Mouse (Mus musculus) MEL (cell line): ENCODE data around the gene Prx.

Source experiments
- BHLHE40 ChIP-seq: IDR thresholded peaks from 2 replicates; pipeline ENCODE4 v1.6.1; 2012; ENCODE audit warnings: low read depth, mild to moderate bottlenecking, inconsistent platforms, low read length, improper control_type of control experiment, borderline replicate concordance
- CTCF ChIP-seq, 3 experiments: IDR thresholded peaks in 2 of 3; conservative IDR thresholded peaks in 1 of 3; 2 replicates each; pipeline ENCODE4 v1.5.1; 2011 to 2012; ENCODE audit warnings: low read length in 3 of 3, low read depth in 2 of 3, mild to moderate bottlenecking in 2 of 3, improper control_type of control experiment in 1 of 3, inconsistent platforms in 1 of 3, mixed read lengths in 1 of 3, moderate library complexity in 1 of 3; ENCODE audit not compliant: control insufficient read depth in 1 of 3, insufficient read depth in 1 of 3, poor library complexity in 1 of 3, severe bottlenecking in 1 of 3
- E2F4 ChIP-seq: IDR thresholded peaks from 2 replicates; pipeline ENCODE4 v1.6.1; 2011; ENCODE audit warnings: low read depth, low read length, improper control_type of control experiment, borderline replicate concordance
- EP300 ChIP-seq, 2 experiments: IDR thresholded peaks; 2 replicates each; pipeline ENCODE4 v1.6.1; 2011; ENCODE audit warnings: improper control_type of control experiment in 2 of 2, low read length in 2 of 2, low read depth in 1 of 2, mild to moderate bottlenecking in 1 of 2
- ETS1 ChIP-seq: IDR thresholded peaks from 2 replicates; pipeline ENCODE4 v1.6.1; 2012; ENCODE audit warnings: low read depth, mild to moderate bottlenecking, inconsistent platforms, low read length, improper control_type of control experiment, moderate library complexity
- GABPA ChIP-seq: IDR thresholded peaks from 2 replicates; pipeline ENCODE4 v1.6.1; 2012; ENCODE audit warnings: low read depth, mild to moderate bottlenecking, inconsistent platforms, low read length, improper control_type of control experiment, moderate library complexity
- HCFC1 ChIP-seq: IDR thresholded peaks from 2 replicates; pipeline ENCODE4 v1.6.1; 2012; ENCODE audit warnings: low read depth, mild to moderate bottlenecking, inconsistent platforms, low read length, improper control_type of control experiment, moderate library complexity
- MAFK ChIP-seq: IDR thresholded peaks from 2 replicates; pipeline ENCODE4 v1.6.1; 2011; ENCODE audit warnings: low read depth, mild to moderate bottlenecking, low read length, improper control_type of control experiment, borderline replicate concordance
- MYB ChIP-seq: IDR thresholded peaks from 2 replicates; pipeline ENCODE4 v1.6.1; 2011; ENCODE audit warnings: mild to moderate bottlenecking, low read depth, low read length, improper control_type of control experiment
- POLR2A ChIP-seq, 2 experiments: IDR thresholded peaks; 2 replicates each; pipeline ENCODE4 v1.6.1; 2011 to 2012; ENCODE audit warnings: low read length in 2 of 2, mild to moderate bottlenecking in 2 of 2, control low read depth in 1 of 2, improper control_type of control experiment in 1 of 2, low read depth in 1 of 2, moderate library complexity in 1 of 2; ENCODE audit not compliant: control insufficient read depth in 1 of 2, insufficient read depth in 1 of 2, poor library complexity in 1 of 2
- POLR2AphosphoS2 ChIP-seq: IDR thresholded peaks from 2 replicates; pipeline ENCODE4 v1.6.1; 2011; ENCODE audit warnings: low read length, improper control_type of control experiment
- SIN3A ChIP-seq: IDR thresholded peaks from 2 replicates; pipeline ENCODE4 v1.6.1; 2012; ENCODE audit warnings: low read length, improper control_type of control experiment, inconsistent platforms
- TAL1 ChIP-seq: IDR thresholded peaks from 2 replicates; pipeline ENCODE4 v1.6.1; 2012; ENCODE audit warnings: mild to moderate bottlenecking, inconsistent platforms, low read length, moderate library complexity, mixed read lengths
- TBP ChIP-seq: IDR thresholded peaks from 2 replicates; pipeline ENCODE4 v1.8.0; 2011; ENCODE audit warnings: low read depth, low read length, improper control_type of control experiment

GRCm38 (mm10) chr7:27540935-27541334 is 41.8 kb downstream of the Prx start:
- no peak for TF ChIP-seq CTCF (IDR thresholded peaks at IDR 0.05 in 2 of 3, conservative IDR thresholded peaks at IDR 0.05 in 1 of 3; ENCODE audit: control insufficient read depth in 1 of 3, insufficient read depth in 1 of 3, low read depth in 2 of 3, low read length in 3 of 3, poor library complexity in 1 of 3, severe bottlenecking in 1 of 3)
- no peak for TF ChIP-seq BHLHE40
- TF ChIP-seq POLR2A (IDR thresholded peaks at IDR 0.05; ENCODE audit: control insufficient read depth in 1 of 2, insufficient read depth in 1 of 2, low read depth in 1 of 2, low read length in 2 of 2, poor library complexity in 1 of 2): no peak
- TF ChIP-seq MAFK: no peak
- TF ChIP-seq MYB: no peak
- TF ChIP-seq EP300 (IDR thresholded peaks at IDR 0.05; ENCODE audit: low read depth in 1 of 2, low read length in 2 of 2): no peak
- no peak for TF ChIP-seq TBP
- TF ChIP-seq SIN3A: no peak
- TF ChIP-seq ETS1: no peak
- TF ChIP-seq E2F4: no peak
- TF ChIP-seq TAL1: no peak
- no peak for TF ChIP-seq GABPA
- TF ChIP-seq HCFC1: no peak
- no peak for TF ChIP-seq POLR2AphosphoS2
